Mouse (Mus musculus) megakaryocyte, embryonic 14.5 days (primary cell): ENCODE data around the gene Gabrg3.

ENCODE experiments used
- FLI1 ChIP-seq: IDR thresholded peaks from 2 replicates; pipeline ENCODE4 v1.6.1; 2012; ENCODE audit warnings: low read length, inconsistent platforms, mixed read lengths
- GATA1 ChIP-seq: IDR thresholded peaks from 3 replicates; pipeline ENCODE4 v1.6.1; 2012; ENCODE audit warnings: mixed read lengths, low read length, inconsistent platforms, borderline replicate concordance

GRCm38 (mm10) chr7:57357871-57358540 is 29.0 kb downstream of the Gabrg3 start:
- TF ChIP-seq GATA1 (no peak), FLI1 (no peak)
